Mouse (Mus musculus) left cerebral cortex, postnatal 4 days (tissue): ENCODE measurements around the gene Dohh. TPM values are rescaled to one million over a fixed set of nuclear protein-coding genes. Genes with fewer than 3 reads are reported as not detected.

Experiments used
- DNase-seq: peaks from one replicate; pipeline ENCODE4 v3.0.0-alpha.2; 2022
- intact Hi-C: fragments of 180-260 bp; cut with DNase I; formaldehyde crosslinking; loops from one replicate; pipeline ENCODE4 v1.15.1; 2025
- total RNA-seq, 2 experiments: library from RNA; stranded (reverse); gene quantifications; 2 replicates each; pipeline ENCODE4 v1.2.3; 2021

Dohh gene
- total RNA-seq, 2 experiments from 2014 or later, result 58.8 to 61.5 TPM

DNA sequence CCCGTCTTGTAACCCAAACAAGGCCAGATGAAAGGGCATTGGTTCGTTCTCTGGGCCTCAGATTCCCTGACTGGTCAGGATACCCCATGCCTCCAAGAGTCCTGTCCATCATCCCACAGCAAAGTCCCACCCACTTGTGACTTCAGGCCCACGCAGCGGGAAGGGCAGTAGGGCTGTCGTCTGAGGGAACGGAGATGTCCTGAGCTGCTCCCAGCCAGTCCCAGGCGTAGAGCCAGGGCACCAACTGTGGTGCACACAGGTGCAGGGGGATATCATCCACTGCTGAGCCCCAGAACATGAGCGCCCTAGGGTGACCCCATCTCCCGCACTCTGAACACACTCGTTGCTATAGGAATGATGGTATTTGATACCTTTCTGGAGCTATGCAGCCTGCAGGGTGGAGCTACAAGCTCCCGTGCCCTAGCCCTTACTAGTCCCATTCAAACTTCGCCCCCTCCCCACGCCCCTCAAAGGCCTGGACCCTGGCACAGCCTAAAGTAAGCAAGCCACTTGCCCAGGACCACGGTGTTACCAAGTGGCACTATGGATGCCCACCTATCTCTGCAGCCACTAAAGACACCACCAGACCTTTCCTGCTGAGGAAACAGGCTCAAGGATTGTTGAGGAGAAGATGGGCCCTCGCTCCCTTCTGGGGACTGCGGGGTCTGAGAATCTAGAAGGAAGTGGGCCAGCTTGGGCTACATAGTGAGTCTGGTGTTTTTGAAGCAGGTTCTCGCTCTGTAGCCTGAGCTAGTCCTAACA is 31.5 kb downstream of the Dohh start:
- intact Hi-C loops, result no loop called here

DNA sequence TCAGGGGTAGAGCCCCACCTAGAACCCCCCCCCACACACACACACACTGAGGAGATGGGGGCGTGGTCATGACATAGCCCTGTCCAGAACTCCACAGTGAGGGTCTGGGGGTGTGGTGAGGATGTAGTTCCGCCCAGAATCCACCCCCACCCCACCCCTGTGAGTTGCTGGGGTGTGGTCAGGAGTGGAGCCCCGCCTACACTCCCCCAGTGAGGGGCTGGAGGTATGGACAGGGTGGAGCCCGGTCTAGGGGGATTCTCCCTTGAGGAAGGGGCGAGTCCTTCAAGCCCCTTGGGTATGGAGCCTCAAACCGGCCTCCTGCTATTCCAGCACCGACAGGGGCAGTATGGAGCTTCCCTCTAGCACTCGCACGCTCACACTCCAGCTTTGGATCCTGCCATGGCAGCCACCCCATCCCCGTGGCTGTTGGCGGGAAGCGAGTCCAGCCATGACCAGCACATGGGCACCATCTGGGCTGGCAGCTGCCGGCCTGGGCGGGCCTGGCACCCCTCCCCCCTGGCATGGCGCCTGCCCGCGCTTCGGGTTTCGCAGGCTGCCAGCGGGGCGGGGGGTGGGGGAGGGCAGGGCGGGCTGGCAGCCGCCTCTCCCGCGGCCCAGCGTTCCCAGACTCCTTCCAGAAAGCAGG is 32.5 kb downstream of the Dohh start:
- intact Hi-C loops, result no loop called here
- peak; percentile 96 for DNase-seq

More for the DNA sequence above, 31.5 kb downstream of the Dohh start:
- peak; percentile 1 for DNase-seq

DNA sequence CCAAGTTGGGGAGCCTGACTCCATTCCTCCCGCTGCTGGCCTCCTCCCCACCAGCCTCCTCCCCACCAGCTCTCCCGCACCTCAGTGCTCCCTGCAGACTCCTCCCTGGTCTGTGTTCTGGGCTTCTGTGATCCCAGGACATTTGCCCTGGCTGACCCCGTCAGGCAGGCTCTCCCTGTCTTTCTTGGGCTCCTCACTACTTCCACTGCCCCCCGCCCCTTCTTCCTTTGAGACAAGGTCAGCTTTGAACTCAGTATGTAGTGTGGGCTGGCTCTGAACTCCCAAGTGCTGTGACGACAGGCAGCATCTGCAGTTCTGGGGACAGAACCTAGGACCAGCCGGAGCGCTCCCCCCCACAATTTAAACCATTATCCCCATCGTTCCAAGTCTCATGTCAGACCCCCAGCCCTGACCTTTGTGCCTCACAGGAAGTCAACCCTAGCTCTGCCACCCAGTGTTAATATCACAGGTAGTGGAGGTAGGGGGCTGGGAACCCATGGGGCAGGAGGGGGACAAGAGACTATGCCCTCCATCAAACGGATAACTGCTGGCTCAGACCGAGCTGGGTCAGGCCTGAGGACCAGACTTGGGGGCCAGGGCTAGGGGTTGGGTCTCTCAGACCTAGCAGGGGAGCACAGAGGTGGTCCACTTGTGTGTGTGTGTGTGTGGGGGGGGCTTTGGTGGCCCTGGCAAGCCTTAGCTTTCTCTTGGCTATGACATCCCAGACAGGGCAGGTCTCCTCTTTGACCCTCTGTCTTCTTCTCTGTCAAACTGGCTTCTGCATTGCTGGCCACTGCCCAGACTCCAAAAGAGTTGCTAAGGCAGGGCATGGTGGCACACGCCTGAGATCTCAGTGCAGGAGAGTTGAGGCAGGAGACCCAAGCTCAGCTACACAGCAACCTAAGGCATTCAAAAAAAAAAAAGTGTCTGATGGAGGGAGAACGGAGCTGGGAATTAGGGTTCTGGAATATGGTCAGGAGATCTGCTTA is 33.3 kb downstream of the Dohh start:
- intact Hi-C loops, result no loop called here

DNA sequence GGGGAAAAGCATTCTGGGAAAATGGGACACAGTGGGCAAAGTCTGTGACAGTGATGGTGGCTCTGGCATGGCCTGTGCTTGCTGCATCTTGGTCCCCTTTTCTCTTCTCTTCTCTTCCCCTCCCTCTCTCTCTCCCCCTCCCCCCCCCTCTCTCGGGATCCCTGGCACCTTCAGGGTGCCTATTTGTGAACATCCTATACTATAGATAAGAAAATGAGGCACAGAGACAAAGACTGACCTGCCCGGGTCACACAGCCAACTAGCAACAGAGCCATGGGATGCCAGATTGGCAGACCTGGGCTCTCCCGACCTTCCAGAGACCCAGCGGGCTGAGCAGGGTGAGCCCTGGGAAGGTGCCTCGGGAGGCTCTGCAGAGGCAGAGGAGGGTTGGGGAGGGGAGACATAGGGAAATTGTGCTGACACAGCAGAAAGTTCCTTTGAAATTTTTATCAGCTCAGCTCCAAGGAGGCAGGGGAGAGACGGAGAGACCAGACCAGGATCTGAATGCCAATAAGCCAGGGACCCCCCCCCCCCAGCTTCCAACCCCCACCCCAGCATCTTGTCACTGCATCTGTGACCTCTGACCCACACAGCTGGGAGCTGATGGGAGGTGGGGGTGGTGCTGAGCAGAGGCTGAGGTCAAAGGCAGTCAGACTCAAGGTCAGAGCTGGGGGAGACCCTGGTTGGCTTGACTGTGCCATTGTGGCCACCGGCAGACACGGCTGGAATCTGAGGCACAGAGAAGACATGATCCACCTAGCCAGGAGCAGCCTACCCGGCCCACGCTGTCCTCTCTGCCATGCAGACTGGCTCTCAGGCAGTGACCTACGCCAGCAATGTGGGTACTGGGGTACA is 34.2 kb downstream of the Dohh start:
- peak; percentile 0 for DNase-seq
- intact Hi-C loops, result no loop called here

More for the DNA sequence above, 33.3 kb downstream of the Dohh start:
- DNase-seq, result peak; percentile 21

DNA sequence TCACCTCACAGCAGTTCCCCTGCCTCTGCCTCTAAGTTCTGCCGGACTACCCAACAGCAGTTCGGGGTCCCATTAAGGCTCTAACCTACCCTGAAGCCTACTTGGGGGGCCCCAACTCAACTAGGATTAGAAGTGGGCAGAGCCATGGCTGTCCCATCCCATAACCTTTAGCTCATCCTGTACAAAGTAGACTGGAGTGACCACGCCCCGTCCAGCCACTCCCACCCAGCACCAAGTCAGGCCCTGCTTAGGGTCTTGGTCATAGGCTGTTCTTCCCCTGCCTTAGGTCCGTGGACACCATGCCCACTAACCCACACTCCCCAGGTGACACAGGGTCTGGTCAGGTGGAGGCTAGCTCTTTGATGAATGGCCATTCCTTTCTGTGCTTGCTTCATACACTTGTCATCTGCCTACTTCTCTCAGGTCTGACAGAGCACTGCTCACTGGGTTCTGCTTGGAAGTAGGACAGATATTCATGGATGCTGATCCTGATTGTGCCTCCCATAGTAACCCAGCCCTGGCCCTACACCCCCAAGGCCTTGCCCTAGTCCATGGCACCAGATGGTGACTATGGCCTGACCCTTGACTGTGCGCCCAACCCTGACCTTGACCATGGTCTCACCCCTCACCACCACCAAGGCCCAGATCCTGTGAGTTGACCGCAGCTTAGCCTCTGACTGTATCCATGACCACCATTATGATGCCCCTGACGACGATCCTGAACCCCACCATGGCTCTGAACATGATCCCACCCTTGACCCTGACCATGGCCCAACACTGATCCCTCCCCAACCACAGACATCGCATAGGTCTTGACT is 35.1 kb downstream of the Dohh start:
- DNase-seq, result peak; percentile 1
- intact Hi-C loops, result no loop called here

DNA sequence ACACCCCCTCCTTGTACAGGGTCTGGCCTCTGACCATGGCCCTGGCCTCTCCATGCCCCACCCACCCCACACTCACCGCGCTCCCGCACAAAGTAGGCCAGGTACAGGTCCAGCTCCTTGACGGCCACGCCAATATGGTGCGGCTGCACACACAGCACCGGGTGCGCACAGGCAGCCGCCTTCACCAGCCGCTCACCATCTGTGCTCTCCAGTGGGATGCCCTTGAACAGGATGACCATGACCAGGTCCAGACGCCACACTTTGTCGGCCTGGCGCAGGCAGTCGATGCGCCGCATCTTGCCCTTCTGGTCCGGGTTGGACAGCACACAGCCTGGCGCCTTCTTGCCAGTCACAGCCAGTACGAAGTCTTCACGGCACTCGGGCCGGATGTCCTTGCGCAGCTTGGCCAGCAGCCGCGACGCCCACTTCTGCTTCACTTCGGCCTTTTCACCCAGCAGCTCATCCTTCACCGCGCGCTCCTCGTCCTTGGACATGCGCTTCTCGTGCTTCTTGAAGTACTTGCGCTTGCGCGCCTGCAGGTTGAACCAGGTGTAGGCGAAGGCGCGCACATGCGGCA is 36.1 kb downstream of the Dohh start:
- DNase-seq, result peak; percentile 75
- intact Hi-C loops, result no loop called here

DNA sequence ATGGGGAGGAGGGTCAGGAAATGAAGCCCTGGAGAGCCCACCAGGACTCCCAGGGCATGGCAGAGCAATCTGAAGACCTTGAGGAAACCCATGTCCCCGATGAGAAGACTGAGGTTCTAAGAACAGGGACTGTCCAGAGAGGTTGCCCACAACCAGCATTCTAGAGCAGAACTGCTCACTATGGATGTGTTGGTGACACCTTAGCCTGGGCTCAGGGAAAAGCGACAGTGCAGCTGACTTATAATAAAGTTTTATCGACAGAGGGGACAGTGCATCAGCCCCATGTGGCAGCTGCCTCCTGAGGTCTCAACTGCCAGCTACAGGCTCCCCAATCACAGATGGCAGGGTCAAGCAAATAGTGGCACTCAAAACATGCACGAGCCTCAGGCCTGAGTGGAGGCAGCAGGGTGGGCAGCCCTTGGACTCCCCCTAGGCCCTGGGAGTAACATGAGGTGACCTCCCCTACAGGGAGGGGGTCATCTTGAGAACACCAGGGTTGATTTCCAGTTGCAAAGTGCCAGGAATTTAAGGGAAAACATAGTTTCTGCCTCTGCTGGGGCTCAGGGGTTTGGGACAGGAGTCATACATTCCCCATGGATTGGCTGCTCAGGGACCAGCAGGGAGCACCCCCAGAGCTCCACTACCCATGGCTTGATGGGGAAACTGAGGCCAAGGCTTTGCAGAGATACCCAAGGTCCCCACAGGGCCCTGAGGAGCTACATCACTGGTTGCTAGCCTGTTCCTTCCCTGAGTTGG is 37.0 kb downstream of the Dohh start:
- DNase-seq, result peak; percentile 3
- intact Hi-C loops, result no loop called here

DNA sequence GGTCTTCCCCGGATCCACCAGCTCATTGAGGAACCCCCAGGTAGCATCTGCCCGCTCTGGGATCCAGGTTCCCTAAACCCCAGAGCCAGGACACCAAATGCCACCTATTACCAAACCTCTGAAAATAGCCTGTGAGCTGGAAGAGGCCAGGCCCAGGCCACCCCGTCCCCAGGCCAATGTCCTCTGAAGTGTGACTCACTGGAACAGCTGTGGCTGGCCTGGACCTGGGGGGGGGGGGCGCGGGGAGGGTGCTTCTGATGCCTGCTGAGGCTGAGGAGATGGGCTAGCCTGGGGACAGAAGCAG is 37.5 kb downstream of the Dohh start:
- intact Hi-C loops, result no loop called here
- DNase-seq, result peak; percentile 1

DNA sequence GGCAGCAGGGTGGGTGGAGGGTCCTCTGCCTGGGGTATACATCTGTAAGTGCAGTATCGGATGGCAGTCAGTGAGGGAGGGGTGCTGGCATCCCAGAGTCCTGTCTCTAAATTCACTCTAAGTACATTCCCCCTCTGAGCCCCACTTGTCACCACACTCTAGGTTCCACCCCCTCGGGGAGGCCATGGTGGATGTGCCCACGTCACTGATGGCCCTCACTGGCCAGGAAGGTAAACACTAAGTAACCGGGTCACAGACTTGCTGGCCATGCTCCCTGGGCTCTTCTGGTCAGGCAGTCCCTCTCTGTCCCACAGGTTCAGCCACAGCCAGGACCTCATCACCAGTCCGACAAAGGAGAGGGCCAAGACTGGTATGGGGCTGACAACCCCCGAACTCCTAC is 38.0 kb downstream of the Dohh start:
- peak; percentile 3 for DNase-seq

DNA sequence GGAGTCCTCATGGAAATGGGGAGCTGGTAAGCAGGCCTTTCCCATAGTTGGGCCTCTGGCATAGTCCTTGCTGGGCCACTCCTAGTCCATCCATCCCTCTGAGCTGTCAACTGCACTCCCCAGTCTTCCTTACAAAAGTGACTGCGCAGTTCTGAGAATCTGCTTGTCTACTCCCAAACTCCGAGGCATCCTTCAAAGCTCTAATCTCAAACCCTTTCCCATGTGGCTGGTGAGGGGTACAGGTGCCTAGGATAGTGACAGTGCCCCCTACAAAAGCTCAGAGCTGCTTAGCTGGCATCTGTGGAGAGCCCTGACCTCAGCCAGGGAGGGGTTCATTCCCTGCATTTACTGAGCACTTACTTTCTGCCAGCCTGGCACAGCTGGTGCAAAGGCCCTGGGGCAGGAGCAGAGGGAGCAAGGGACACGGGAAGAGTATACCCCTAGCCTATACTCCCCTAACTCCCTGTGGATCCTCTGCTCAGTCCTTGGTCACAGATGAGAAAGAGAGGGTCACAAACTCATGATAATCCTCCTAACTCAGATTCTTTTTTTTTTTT is 38.5 kb downstream of the Dohh start:
- intact Hi-C loops, result no loop called here
- DNase-seq, result peak; percentile 4

More for the DNA sequence above, 38.0 kb downstream of the Dohh start:
- intact Hi-C loops, result no loop called here

DNA sequence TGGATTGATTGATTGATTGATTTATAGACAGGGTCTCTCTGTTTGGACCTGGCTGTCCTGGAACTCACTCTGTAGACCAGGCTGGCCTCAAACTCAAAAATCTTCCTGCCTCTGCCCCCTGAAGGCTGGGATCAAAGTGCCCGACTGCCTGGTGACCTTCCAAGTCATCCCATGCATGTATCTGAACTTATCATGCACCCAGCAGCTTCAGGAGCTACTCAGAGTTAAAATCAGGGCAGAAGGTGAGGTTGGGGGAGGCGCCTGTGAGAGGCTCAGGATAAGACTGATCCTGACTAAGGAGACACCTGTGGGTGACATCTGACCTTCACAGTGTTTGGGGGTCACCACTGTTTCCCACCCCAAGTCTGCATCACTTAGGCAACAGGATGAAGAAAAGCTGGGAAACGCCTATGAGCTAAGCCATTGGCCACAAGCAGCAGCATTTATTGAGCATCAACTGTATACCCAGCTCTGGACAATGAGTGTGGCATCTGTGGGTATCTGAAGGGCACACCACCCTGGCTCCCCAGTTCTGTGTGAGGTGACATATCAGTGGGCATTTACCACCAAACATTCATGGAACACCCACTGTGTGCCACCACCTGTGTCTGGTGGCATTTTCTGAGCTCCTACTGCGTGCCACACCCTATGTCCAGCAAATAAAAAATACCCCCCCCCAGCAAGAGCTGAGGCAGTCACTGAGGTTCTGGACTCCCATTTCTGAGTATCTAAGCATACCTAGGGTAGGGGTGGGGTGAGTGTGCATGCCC is 39.4 kb downstream of the Dohh start:
- intact Hi-C loops, result no loop called here
- DNase-seq, result peak; percentile 3

DNA sequence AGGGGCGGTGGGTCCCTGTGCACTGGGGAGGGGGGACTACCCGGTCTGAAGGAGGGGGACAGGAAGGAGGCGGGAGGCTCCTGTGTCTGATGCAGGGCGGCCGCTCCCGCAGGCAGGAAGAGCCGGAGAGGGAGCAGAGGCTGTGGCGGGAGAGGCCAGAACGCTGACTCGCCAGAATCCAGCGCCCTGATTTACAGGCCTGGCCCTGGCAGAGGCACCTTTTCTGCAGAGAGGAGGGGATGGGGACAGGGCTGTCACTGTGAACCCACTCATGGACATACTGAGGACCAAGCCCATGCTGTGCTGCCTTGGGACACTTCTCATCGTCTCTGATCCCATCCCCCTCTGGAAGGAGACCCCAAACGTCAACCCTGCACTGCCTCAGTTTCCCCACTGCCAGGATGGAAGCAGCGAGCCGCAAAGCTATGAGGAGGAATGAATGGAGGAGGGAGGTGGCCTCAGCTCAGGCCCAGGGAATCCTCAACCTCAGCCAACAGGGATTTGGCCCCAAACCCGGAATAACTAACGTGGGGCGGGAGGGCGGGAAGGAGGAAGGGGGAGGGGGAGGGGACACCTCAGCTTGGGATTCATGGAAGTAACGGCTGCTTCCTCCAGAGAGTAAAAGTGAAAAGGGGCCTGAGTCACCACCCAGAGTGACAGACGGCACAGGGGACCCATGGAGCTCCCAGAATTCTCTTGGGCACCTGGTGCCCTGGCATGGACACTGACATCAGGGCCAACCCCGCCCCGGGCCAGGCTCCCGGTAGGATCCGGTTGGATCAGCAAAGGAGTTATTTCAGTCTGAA is 40.2 kb downstream of the Dohh start:
- intact Hi-C loops, result no loop called here
- DNase-seq, result peak; percentile 70

DNA sequence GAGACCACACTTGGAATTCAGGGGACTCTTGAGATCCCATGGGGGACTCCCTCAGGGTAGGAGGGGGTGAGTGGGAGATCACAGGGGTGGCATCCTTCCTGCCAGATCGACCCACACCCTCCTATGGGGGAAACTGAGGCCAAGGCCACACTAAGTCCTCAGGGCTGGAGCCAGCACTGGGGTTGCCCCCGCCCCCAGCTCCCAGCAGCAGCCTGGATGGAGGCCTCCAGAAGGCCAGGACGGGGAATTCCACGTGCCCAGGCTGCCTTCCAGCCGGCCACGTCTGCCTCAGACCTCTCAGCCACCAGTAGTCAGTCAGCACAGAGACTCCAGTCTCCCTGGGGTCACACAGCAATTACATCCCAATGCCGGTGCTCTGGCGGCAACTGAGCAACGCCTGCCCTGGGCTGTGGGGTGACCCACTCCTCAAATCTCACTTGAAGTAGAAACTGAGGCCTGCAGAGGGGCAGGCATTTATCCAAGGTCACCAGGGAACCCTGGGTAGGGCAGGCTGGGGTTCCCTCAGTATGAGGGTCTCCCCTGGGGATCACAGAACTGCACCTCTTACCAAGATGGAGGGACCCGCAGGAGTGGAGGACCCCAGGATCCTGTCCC is 41.1 kb downstream of the Dohh start:
- intact Hi-C loops, result no loop called here
- DNase-seq, result peak; percentile 58

DNA sequence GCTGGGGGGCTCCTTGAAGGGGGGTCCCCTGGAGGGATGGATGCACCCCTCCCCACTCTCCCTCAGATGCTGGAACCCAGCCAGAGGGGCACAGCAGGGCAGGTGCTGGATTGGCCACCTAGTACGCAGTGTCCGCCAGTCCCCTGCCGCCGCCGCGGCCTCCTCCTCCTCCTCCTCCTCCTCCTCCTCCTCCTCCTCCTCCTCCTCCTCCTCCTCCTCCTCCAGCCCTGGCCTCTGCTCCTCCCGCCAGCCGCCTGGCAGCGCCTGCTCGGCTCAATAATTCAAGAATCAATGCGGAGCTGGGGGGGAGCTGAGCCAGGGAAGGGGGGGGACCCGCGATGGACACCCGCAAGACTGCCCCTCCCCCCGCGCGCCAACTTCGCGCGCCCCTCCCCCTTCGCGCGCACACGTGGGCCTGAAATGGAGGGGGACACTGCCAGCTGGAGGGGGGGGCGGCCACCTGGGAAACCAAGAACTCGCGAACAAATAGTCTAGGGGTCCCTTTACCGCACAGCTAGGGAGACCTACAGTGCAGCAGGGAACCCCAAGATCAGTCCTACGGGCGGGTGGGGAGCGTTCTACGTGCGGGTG is 41.9 kb downstream of the Dohh start:
- DNase-seq, result peak; percentile 61
- intact Hi-C loops, result no loop called here

DNA sequence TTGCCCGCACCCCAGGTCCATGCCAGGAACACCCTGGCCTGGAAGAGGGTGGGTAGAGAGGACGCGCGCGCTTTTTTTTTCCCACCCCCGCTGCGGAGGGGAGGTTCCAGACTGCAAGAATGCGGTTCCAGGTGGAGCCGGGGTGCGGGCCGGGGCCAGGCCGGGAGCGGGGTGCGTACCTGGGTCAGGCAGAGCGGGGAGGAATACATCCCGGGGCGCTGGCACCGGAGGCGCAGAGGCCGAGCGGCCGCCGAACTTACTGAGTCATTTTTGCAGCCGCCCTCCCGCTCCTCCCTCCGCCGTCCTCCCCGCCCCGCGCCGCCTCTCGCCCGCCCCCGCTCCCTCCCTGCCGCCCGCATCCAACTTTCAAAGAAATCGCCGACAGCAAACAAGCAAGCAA is 42.7 kb downstream of the Dohh start:
- intact Hi-C loops, result no loop called here
- peak; percentile 56 for DNase-seq

DNA sequence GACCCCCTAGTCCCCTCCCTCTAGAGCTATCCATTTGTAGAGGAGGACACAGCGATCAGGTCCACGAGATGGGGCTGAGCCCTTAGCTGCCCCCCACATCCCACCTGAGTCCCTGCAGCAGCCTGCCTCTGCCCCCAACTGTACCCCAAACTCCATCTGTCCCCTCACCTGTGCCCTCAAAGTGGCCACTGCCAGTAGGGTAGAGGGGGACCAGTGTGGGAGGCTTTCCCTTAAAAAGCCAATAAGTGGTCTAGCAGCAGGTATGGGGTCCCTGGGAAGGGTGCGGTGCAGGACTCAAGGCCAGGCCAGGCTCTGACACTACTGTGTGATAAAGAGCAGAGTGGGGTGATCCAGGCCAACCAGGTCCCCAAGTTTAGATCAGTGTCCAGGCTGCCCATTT is 43.1 kb downstream of the Dohh start:
- intact Hi-C loops, result no loop called here
- no peak for DNase-seq
